Mouse (Mus musculus) limb, embryonic 14.5 days (tissue): ENCODE data around the gene Shmt2. TPM values are rescaled to one million over a fixed set of nuclear protein-coding genes. Genes with fewer than 3 reads are reported as not detected.

ENCODE experiments used
- ATAC-seq: fragments of 200-750 bp; cut with Nextera tagmentation; 2 replicates; pipeline ENCODE4 v1.8.0; 2017; ENCODE audit warnings: low read depth, moderate number of reproducible peaks, moderate TSS enrichment; ENCODE audit not compliant: low FRiP score
- DNase-seq: peaks from one replicate; pipeline ENCODE4 v3.0.0-alpha.2; 2015; ENCODE audit warnings: low spot score
- H3K27ac ChIP-seq: fragments of 300-500 bp; sonication (generic); replicated peaks from 2 replicates; pipeline ENCODE4 v1.5.1; 2014; ENCODE audit warnings: low read depth, mild to moderate bottlenecking, low read length, moderate library complexity, mixed read lengths
- H3K27me3 ChIP-seq: fragments of 300-500 bp; sonication (generic); 2 replicates; pipeline ENCODE4 v1.6.1; 2014; ENCODE audit warnings: low read length, mixed read lengths; ENCODE audit not compliant: control insufficient read depth, insufficient read depth
- H3K36me3 ChIP-seq: fragments of 300-500 bp; sonication (generic); 2 replicates; pipeline ENCODE4 v1.6.1; 2014; ENCODE audit warnings: mild to moderate bottlenecking, low read length, moderate library complexity, mixed read lengths; ENCODE audit not compliant: control insufficient read depth, insufficient read depth
- H3K4me1 ChIP-seq: fragments of 300-500 bp; sonication (generic); 2 replicates; pipeline ENCODE4 v1.6.1; 2014; ENCODE audit warnings: antibody characterized with exemption, low read length, mixed read lengths; ENCODE audit not compliant: control insufficient read depth, insufficient read depth
- H3K4me2 ChIP-seq: fragments of 300-500 bp; sonication (generic); replicated peaks from 2 replicates; pipeline ENCODE4 v1.6.1; 2014; ENCODE audit warnings: low read depth, mild to moderate bottlenecking, low read length, moderate library complexity; ENCODE audit not compliant: severe bottlenecking
- H3K4me3 ChIP-seq: fragments of 300-500 bp; sonication (generic); replicated peaks from 2 replicates; pipeline ENCODE4 v1.5.1; 2014; ENCODE audit warnings: low read length
- H3K9ac ChIP-seq: fragments of 300-500 bp; sonication (generic); 2 replicates; pipeline ENCODE4 v1.6.1; 2014; ENCODE audit warnings: mild to moderate bottlenecking, low read depth, low read length, moderate library complexity; ENCODE audit not compliant: severe bottlenecking
- H3K9me3 ChIP-seq: fragments of 300-500 bp; sonication (generic); 2 replicates; pipeline ENCODE4 v1.6.1; 2016; ENCODE audit warnings: low read length; ENCODE audit not compliant: control insufficient read depth
- POLR2A ChIP-seq: fragments of 200-500 bp; IDR thresholded peaks from 2 replicates; pipeline ENCODE4 v1.8.0; 2012; ENCODE audit warnings: inconsistent platforms, mild to moderate bottlenecking, moderate library complexity, borderline replicate concordance; ENCODE audit not compliant: insufficient read depth, insufficient read length; ENCODE audit errors: extremely low read depth
- WGBS: fragments of 180-500 bp; shearing (Covaris S2); extraction: QIAGEN DNeasy Blood & Tissue Kit; methylation state at CpG from one replicate; pipeline ENCODE4 v1.1.7; 2014; 5-methylcytosine and 5-hydroxymethylcytosine counted together
- polyA plus RNA-seq, 2 experiments: library from polyadenylated mRNA; depleted of rRNA in 1 of 2; stranded (reverse) in 1 of 2; unstranded in 1 of 2; fragments of >200 nt; fragmentation: Nextera tagmentation in 1 of 2; extraction: Ambion mirVana in 1 of 2; gene quantifications; 2 replicates each; pipeline versions ENCODE4 v1.2.1 to v1.2.3; 2012 to 2014

Shmt2 gene
- polyA plus RNA-seq (2012; rRNA removed) (146 and 178 TPM in 2 replicates), polyA plus RNA-seq (2014; fragmentation: Nextera tagmentation; extraction: Ambion mirVana) (89.4 and 94.6 TPM in 2 replicates)

GRCm38 (mm10) chr10:127522088-127522581 lies at the start of gene Shmt2:
Gene Shmt2 (minus strand): TSS chr10:127522444.
- no peak for TF ChIP-seq POLR2A

GRCm38 (mm10) chr10:127570937-127571641 lies 48.8 kb upstream of the Shmt2 start:
- WGBS: 88% methylated on average over 17 of the region's 17 CpGs
- Histone ChIP-seq H3K27me3 (no peaks in the 10 kb centered on the region), H3K4me2 (no peak overlapping the region), H3K4me3 (no peak overlapping the region), H3K4me1 (no peaks in the 10 kb centered on the region), H3K27ac (no peak overlapping the region), H3K9me3 (no peaks in the 10 kb centered on the region), H3K9ac (no peak overlapping the region), H3K36me3 (peaks cover 89% of the 10 kb centered on the region)
- TF ChIP-seq POLR2A: no peak
- DNase-seq: no peak
- no peak for ATAC-seq

More at GRCm38 (mm10) chr10:127522088-127522581, at the start of gene Shmt2:
- no peak within 1 kb of the TSS for H3K27ac ChIP-seq
- DNase-seq (peak; percentile 98), ATAC-seq (peak; percentile 76)
- peak within 1 kb of the TSS; percentile 49 for H3K4me3 ChIP-seq
- peak within 1 kb of the TSS; percentile 81 for H3K4me2 ChIP-seq
- H3K9ac ChIP-seq: peak within 1 kb of the TSS; percentile 49
- no peaks in the 10 kb centered on the region for H3K9me3 ChIP-seq
- peaks cover 27% of the 10 kb centered on the region for H3K4me1 ChIP-seq
- peaks cover 25% of the 10 kb centered on the region for H3K36me3 ChIP-seq
- WGBS: under 1% methylated on average over 21 of the region's 21 CpGs
- peaks cover 31% of the 10 kb centered on the region for H3K27me3 ChIP-seq

- DNase-seq (no peak), ATAC-seq (no peak)
- H3K4me1 ChIP-seq: no peaks in the 10 kb centered on the region
- H3K4me3 ChIP-seq: no peak overlapping the region
- no peak overlapping the region for H3K27ac ChIP-seq
- no peaks in the 10 kb centered on the region for H3K9me3 ChIP-seq
- H3K27me3 ChIP-seq: no peaks in the 10 kb centered on the region
- H3K4me2 ChIP-seq: no peak overlapping the region
- H3K36me3 ChIP-seq: peaks cover 86% of the 10 kb centered on the region
- no peak for TF ChIP-seq POLR2A
- 67% methylated on average over 6 of the region's 6 CpGs for WGBS
- no peak overlapping the region for H3K9ac ChIP-seq
Measured at GRCm38 (mm10) chr10:127570384-127570783, 48.1 kb upstream of the Shmt2 start.

GRCm38 (mm10) chr10:127569450-127569849 lies 47.2 kb upstream of the Shmt2 start:
- Histone ChIP-seq H3K4me2 (no peak overlapping the region), H3K27me3 (no peaks in the 10 kb centered on the region), H3K9ac (no peak overlapping the region), H3K36me3 (peaks cover 85% of the 10 kb centered on the region), H3K9me3 (no peaks in the 10 kb centered on the region), H3K27ac (no peak overlapping the region), H3K4me1 (no peaks in the 10 kb centered on the region), H3K4me3 (no peak overlapping the region)
- TF ChIP-seq POLR2A: no peak
- WGBS: 46% methylated on average over 3 of the region's 3 CpGs
- peak; percentile 86 for DNase-seq
- ATAC-seq: 0 out of 2 replicates have a peak, but pooled peaks have one; percentile 45

- WGBS: 95% methylated on average over 28 of the region's 28 CpGs
- H3K36me3 ChIP-seq: peaks cover 85% of the 10 kb centered on the region
- no peaks in the 10 kb centered on the region for H3K27me3 ChIP-seq
- H3K4me3 ChIP-seq: no peak overlapping the region
- no peak overlapping the region for H3K4me2 ChIP-seq
- H3K9ac ChIP-seq: no peak overlapping the region
- H3K4me1 ChIP-seq: no peaks in the 10 kb centered on the region
- no peaks in the 10 kb centered on the region for H3K9me3 ChIP-seq
- ATAC-seq: no peak
- DNase-seq: no peak
- TF ChIP-seq POLR2A: no peak
- no peak overlapping the region for H3K27ac ChIP-seq
Measured at GRCm38 (mm10) chr10:127566553-127567326, 44.5 kb upstream of the Shmt2 start.
